33 mouse cellular contexts compared by ENCODE assay signal in the genomic region with DNA sequence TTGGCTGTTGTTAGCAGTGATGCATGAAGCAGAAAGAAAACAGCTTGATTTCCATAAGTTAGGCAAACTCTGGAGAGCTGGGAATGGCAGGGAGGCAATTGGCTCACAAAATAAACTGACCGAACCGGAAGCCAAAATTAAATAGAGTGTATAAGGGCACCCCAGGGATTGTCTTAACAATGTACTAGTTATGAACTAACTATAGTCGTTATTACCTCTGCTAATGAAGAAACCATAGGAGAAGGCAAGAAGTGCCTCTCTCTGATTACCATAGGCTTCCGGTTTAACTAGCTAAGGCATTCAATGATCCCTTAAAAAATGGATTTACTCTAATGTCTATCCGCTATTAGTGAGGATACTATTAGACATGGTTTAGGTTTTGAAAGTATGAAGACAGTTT.
"Had no signal": no experiment of that assay in that cellular context is flagged by ENCODE, and none has a peak within 500 bp of the region (broad histone marks: within the 10 kb centered on the region; RNA-seq: fewer than 3 reads in every experiment).

No protein-coding gene starts in this region.

- H3K4me3 ChIP-seq: heart, embryonic 10.5 days; heart, embryonic 12.5 days; heart, embryonic 13.5 days; heart, embryonic 15.5 days; hindbrain, embryonic 10.5 days; hindbrain, embryonic 12.5 days; hindbrain, embryonic 13.5 days; hindbrain, embryonic 15.5 days; intestine, embryonic 15.5 days; kidney, embryonic 15.5 days; layer of hippocampus, adult 2 months had no signal

- H3K9ac ChIP-seq: heart, embryonic 12.5 days; heart, embryonic 13.5 days; heart, embryonic 15.5 days; hindbrain, embryonic 12.5 days; hindbrain, embryonic 13.5 days; hindbrain, embryonic 15.5 days; intestine, embryonic 15.5 days; kidney, embryonic 15.5 days had no signal

- H3K4me2 ChIP-seq: heart, embryonic 11.5 days; heart, embryonic 12.5 days; heart, embryonic 13.5 days; heart, embryonic 15.5 days; hindbrain, embryonic 12.5 days; hindbrain, embryonic 13.5 days; hindbrain, embryonic 15.5 days; intestine, embryonic 15.5 days; kidney, embryonic 15.5 days had no signal

- ATAC-seq: hindbrain, postnatal 0 days; inflammation-experienced regulatory T-cells, adult 6 months; intestine, embryonic 15.5 days; intestine, embryonic 16.5 days; intestine, postnatal 0 days had no signal

- H3K36me3 ChIP-seq: heart, embryonic 10.5 days; heart, embryonic 12.5 days; heart, embryonic 13.5 days; heart, embryonic 15.5 days; hindbrain, embryonic 10.5 days; hindbrain, embryonic 12.5 days; hindbrain, embryonic 13.5 days; hindbrain, embryonic 15.5 days; intestine, embryonic 15.5 days; kidney, embryonic 15.5 days had no signal

- H3K9me3 ChIP-seq: heart, embryonic 10.5 days; heart, embryonic 12.5 days; heart, embryonic 13.5 days; heart, embryonic 15.5 days; hindbrain, embryonic 10.5 days; hindbrain, embryonic 12.5 days; hindbrain, embryonic 13.5 days; hindbrain, embryonic 15.5 days; intestine, embryonic 15.5 days; kidney, embryonic 15.5 days had no signal

- H3K4me1 ChIP-seq: heart, embryonic 10.5 days; heart, embryonic 12.5 days; heart, embryonic 13.5 days; heart, embryonic 15.5 days; hindbrain, embryonic 10.5 days; hindbrain, embryonic 12.5 days; intestine, embryonic 15.5 days; kidney, embryonic 15.5 days had no signal

- H3K27ac ChIP-seq: heart, embryonic 10.5 days; heart, embryonic 13.5 days; heart, embryonic 15.5 days; hindbrain, embryonic 10.5 days; hindbrain, embryonic 12.5 days; hindbrain, embryonic 13.5 days; hindbrain, embryonic 15.5 days; hindbrain, postnatal 0 days; intestine, embryonic 15.5 days; kidney, embryonic 15.5 days; kidney, postnatal 0 days; layer of hippocampus, adult 2 months had no signal

- H3K27me3 ChIP-seq: heart, embryonic 12.5 days; heart, embryonic 13.5 days; heart, embryonic 15.5 days; hindbrain, embryonic 12.5 days; hindbrain, embryonic 13.5 days; hindbrain, embryonic 15.5 days; intestine, embryonic 15.5 days; kidney, embryonic 15.5 days had no signal

- DNase-seq: heart, postnatal 10 days; heart, postnatal 14 days; heart, postnatal 36 days; heart, postnatal 4 days; kidney, adult 11 months; kidney, adult 18-20 months; kidney, adult 2 months; kidney, adult 8-10 months; kidney, adult 9 months; kidney, postnatal 10 days; kidney, postnatal 14 days; kidney, postnatal 25 days; kidney, postnatal 36 days; kidney, postnatal 4 days; layer of hippocampus, adult 9-11 months; layer of hippocampus, postnatal 36 days had no signal
